Mouse (Mus musculus) bone marrow, adult 2 months (tissue): ENCODE results near the gene Cited4. TPM values are rescaled to one million over a fixed set of nuclear protein-coding genes. Genes with fewer than 3 reads are reported as not detected.
A peak's percentile ranks its signal among the peaks of the same experiment; 100 is the strongest.

Experiments
- H3K27ac ChIP-seq: fragments of 200-500 bp; 2 replicates; pipeline ENCODE4 v1.5.1; 2012; ENCODE audit warnings: low read depth, mild to moderate bottlenecking, control low read depth, inconsistent platforms, low read length; ENCODE audit not compliant: control insufficient read depth, poor library complexity, insufficient read depth
- H3K4me1 ChIP-seq: fragments of 200-500 bp; 2 replicates; pipeline ENCODE4 v1.6.1; 2011; ENCODE audit warnings: low read length; ENCODE audit not compliant: control insufficient read depth, insufficient read depth
- H3K4me3 ChIP-seq: fragments of 200-500 bp; replicated peaks from 2 replicates; pipeline ENCODE3; 2011; ENCODE audit warnings: mild to moderate bottlenecking, low read depth, low read length, control low read depth; ENCODE audit not compliant: control insufficient read depth
- CTCF ChIP-seq: fragments of 200-500 bp; IDR thresholded peaks from 2 replicates; pipeline ENCODE4 v1.5.1; 2011; ENCODE audit warnings: low read length, control low read depth; ENCODE audit not compliant: control insufficient read depth, insufficient read depth
- POLR2A ChIP-seq: fragments of 200-500 bp; IDR thresholded peaks from 2 replicates; pipeline ENCODE4 v1.6.1; 2011; ENCODE audit warnings: low read depth, mild to moderate bottlenecking, control low read depth, low read length, borderline replicate concordance; ENCODE audit not compliant: control insufficient read depth
- WGBS: fragments of 180-500 bp; shearing (Covaris S2); methylation state at CpG from one replicate; pipeline ENCODE4 v1.1.7; 2018; 5-methylcytosine and 5-hydroxymethylcytosine counted together
- polyA plus RNA-seq: library from polyadenylated mRNA; stranded (reverse); fragments of >200 nt; gene quantifications from 2 replicates; pipeline ENCODE4 v1.2.4, GENCODE M21; 2011; ENCODE audit warnings: low replicate concordance; ENCODE audit not compliant: missing spikeins, insufficient read depth, insufficient read length

Cited4 gene
- 16.7 and 18.3 TPM in 2 replicates for polyA plus RNA-seq

GRCm38 (mm10) chr4:120666358-120667024, at the start of gene Cited4:
Gene Cited4, plus strand, starts transcription at chr4:120666572.
- Histone ChIP-seq H3K4me1 (peaks cover 2% of the 10 kb centered on the region), H3K4me3 (peak within 1 kb of the TSS; percentile 69), H3K27ac (peak within 1 kb of the TSS; percentile 13)
- TF ChIP-seq POLR2A (peak; percentile 80), CTCF (no peak)
- 1% methylated on average over 50 of the region's 50 CpGs for WGBS

- WGBS = 70% methylated on average over 6 of the region's 6 CpGs
- peaks cover 2% of the 10 kb centered on the region for H3K4me1 ChIP-seq
- no peak for TF ChIP-seq CTCF
- no peak for TF ChIP-seq POLR2A
These were observed 38.6 kb upstream of the Cited4 start for GRCm38 (mm10) chr4:120627728-120628127.

GRCm38 (mm10) chr4:120630218-120630931, 36.0 kb upstream of the Cited4 start:
- Histone ChIP-seq H3K4me3 (no peak overlapping the region), H3K27ac (peak overlapping the region; percentile 51; the same call in 1 of the 2 replicates), H3K4me1 (peaks cover 2% of the 10 kb centered on the region)
- WGBS = 56% methylated on average over 8 of the region's 8 CpGs
- TF ChIP-seq POLR2A = no peak

More at GRCm38 (mm10) chr4:120627728-120628127, 38.6 kb upstream of the Cited4 start:
- Histone ChIP-seq H3K4me3 (no peak overlapping the region), H3K27ac (no peak overlapping the region)

- H3K4me1 ChIP-seq = peaks cover 2% of the 10 kb centered on the region
- 59% methylated on average over 6 of the region's 6 CpGs for WGBS
- peak overlapping the region; percentile 69 for H3K27ac ChIP-seq
- H3K4me3 ChIP-seq = no peak overlapping the region
- TF ChIP-seq CTCF (no peak), POLR2A (0 out of 2 replicates have a peak, but pooled peaks have one; percentile 14)
These were observed 34.5 kb upstream of the Cited4 start for GRCm38 (mm10) chr4:120631828-120632227.

GRCm38 (mm10) chr4:120635351-120635750, 31.0 kb upstream of the Cited4 start:
- WGBS = 64% methylated on average over 2 of the region's 2 CpGs
- Histone ChIP-seq H3K27ac (no peak overlapping the region), H3K4me1 (peaks cover 2% of the 10 kb centered on the region), H3K4me3 (no peak overlapping the region)
- no peak for TF ChIP-seq CTCF
- TF ChIP-seq POLR2A = no peak

- TF ChIP-seq POLR2A = no peak
- no peak for TF ChIP-seq CTCF
- Histone ChIP-seq H3K4me3 (no peak overlapping the region), H3K4me1 (no peaks in the 10 kb centered on the region), H3K27ac (no peak overlapping the region)
- 76% methylated on average over 6 of the region's 6 CpGs for WGBS
These were observed 24.4 kb upstream of the Cited4 start for GRCm38 (mm10) chr4:120641946-120642345.

GRCm38 (mm10) chr4:120643899-120644298, 22.5 kb upstream of the Cited4 start:
- H3K4me1 ChIP-seq = no peaks in the 10 kb centered on the region
- H3K4me3 ChIP-seq = no peak overlapping the region
- TF ChIP-seq CTCF = no peak
- TF ChIP-seq POLR2A = no peak
- no peak overlapping the region for H3K27ac ChIP-seq
- WGBS = 53% methylated on average over 3 of the region's 3 CpGs

- Histone ChIP-seq H3K4me1 (no peaks in the 10 kb centered on the region; the same call in 1 of the 2 replicates), H3K4me3 (no peak overlapping the region), H3K27ac (no peak overlapping the region)
- 6% methylated on average over 55 of the region's 55 CpGs for WGBS
- TF ChIP-seq CTCF (no peak), POLR2A (no peak)
These were observed 16.8 kb upstream of the Cited4 start for GRCm38 (mm10) chr4:120649369-120650207.
